31 mouse cellular contexts compared by ENCODE assay signal in genomic region chr3:28859630-28860392, GRCm38 (mm10). TPM values are rescaled to one million over a fixed set of nuclear protein-coding genes. Genes with fewer than 3 reads are reported as not detected.
A peak's percentile ranks its signal among the peaks of the same experiment; 100 is the strongest.
DNase-seq lines count a peak whose midpoint lies in the region; ATAC-seq and TF ChIP-seq lines count a peak whose summit lies in the region.
"Not testable (repeated sequence)": the region's sequence is repeated elsewhere in the genome, so short reads cannot be mapped to it uniquely, and the experiment has no call there.
"Had no signal": no experiment of that assay in that cellular context is flagged by ENCODE, and none has a peak within 500 bp of the region (broad histone marks: within the 10 kb centered on the region; RNA-seq: fewer than 3 reads in every experiment).

No protein-coding gene starts in this region.

- in situ Hi-C loops in ES-E14 (cut with MboI; ENCODE audit: low sequenced_read_pairs in 2 of 2, unreplicated experiment in 2 of 2): not testable (repeated sequence)

- not testable (repeated sequence) for H3K4me1 ChIP-seq in ES-E14 (ENCODE audit: control insufficient read depth in 2 of 2, insufficient read depth in 2 of 2, low read length in 2 of 2, poor library complexity in 1 of 2); forebrain, embryonic 12.5 days; neural tube, embryonic 11.5 days (ENCODE audit: control insufficient read depth, insufficient read depth, low read length); neural tube, embryonic 14.5 days (ENCODE audit: control insufficient read depth, insufficient read depth, low read length)

- H3K4me3 ChIP-seq in ES-E14 (ENCODE audit: insufficient read depth in 1 of 2, low read depth in 1 of 2, low read length in 2 of 2, poor library complexity in 1 of 2, severe bottlenecking in 1 of 2); forebrain, embryonic 12.5 days (replicated peaks); neural tube, embryonic 11.5 days (ENCODE audit: low read depth, low read length); neural tube, embryonic 14.5 days (ENCODE audit: low read depth, low read length): not testable (repeated sequence)

- not testable (repeated sequence) for H3K9me3 ChIP-seq in ES-E14 (ENCODE audit: control insufficient read depth, insufficient read depth, low read depth, low read length); forebrain, embryonic 12.5 days; neural tube, embryonic 11.5 days (ENCODE audit: control insufficient read depth, low read length); neural tube, embryonic 14.5 days (ENCODE audit: control insufficient read depth, low read length)

- not testable (repeated sequence) for H3K27me3 ChIP-seq in forebrain, embryonic 12.5 days; neural tube, embryonic 11.5 days (ENCODE audit: control insufficient read depth, insufficient read depth, low read length); neural tube, embryonic 14.5 days (ENCODE audit: control insufficient read depth, insufficient read depth, low read length)

- TF ChIP-seq POLR2A in brain, embryonic 14.5 days (IDR thresholded peaks at IDR 0.05; ENCODE audit: borderline replicate concordance, extremely low read depth, insufficient read depth, insufficient read length, poor library complexity, severe bottlenecking): not testable (repeated sequence)

- not testable (repeated sequence) for H3K36me3 ChIP-seq in ES-E14 (ENCODE audit: control insufficient read depth, insufficient read depth, low read length, poor library complexity, severe bottlenecking); forebrain, embryonic 12.5 days (replicated peaks); neural tube, embryonic 11.5 days (ENCODE audit: control insufficient read depth, insufficient read depth, low read length); neural tube, embryonic 14.5 days (ENCODE audit: control insufficient read depth, insufficient read depth, low read length)

- peak; percentile 65; the same call in 1 of the 2 replicates for ATAC-seq in forebrain, embryonic 12.5 days (ENCODE audit: low FRiP score)
- ATAC-seq in neural tube, embryonic 11.5 days (ENCODE audit: insufficient read depth, low FRiP score, low TSS enrichment): 0 out of 2 replicates have a peak, but pooled peaks have one; percentile 27
- peak; percentile 58 for ATAC-seq in neural tube, embryonic 14.5 days (ENCODE audit: low read depth)

- peak; percentile 31 for DNase-seq in ES-E14 (ENCODE audit: low read depth, low spot score)
- DNase-seq in brain, embryonic 14.5 days (ENCODE audit: low read depth): peak; percentile 45
- DNase-seq in cerebellum, postnatal 25 days: peak; percentile 8 to 11
- peak; percentile 57 for DNase-seq in heart, adult 11 months
- DNase-seq in left cerebral cortex, postnatal 4 days: peak; percentile 2
- DNase-seq in neural tube, embryonic 11.5 days (ENCODE audit: low spot score): not testable (repeated sequence)

- TF ChIP-seq CTCF in brain, embryonic 14.5 days (IDR thresholded peaks at IDR 0.05; ENCODE audit: borderline replicate concordance, extremely low read depth, insufficient read depth, insufficient read length): not testable (repeated sequence)

- not testable (repeated sequence) for H3K27ac ChIP-seq in ES-E14 (ENCODE audit: insufficient read depth, low read depth, low read length, poor library complexity, severe bottlenecking); forebrain, embryonic 12.5 days; neural tube, embryonic 11.5 days (ENCODE audit: low read depth, low read length); neural tube, embryonic 14.5 days (ENCODE audit: low read depth, low read length)

- H3K9ac ChIP-seq in ES-E14 (ENCODE audit: insufficient read depth, low read depth, low read length, poor library complexity, severe bottlenecking); forebrain, embryonic 12.5 days; neural tube, embryonic 11.5 days (ENCODE audit: low read length); neural tube, embryonic 14.5 days (replicated peaks; ENCODE audit: low read depth, low read length): not testable (repeated sequence)

- not testable (repeated sequence) for H3K4me2 ChIP-seq in forebrain, embryonic 12.5 days; neural tube, embryonic 11.5 days (ENCODE audit: low read depth); neural tube, embryonic 14.5 days (ENCODE audit: low read depth, low read length)

- intact Hi-C loops in left cerebral cortex, postnatal 4 days (cut with DNase I): not testable (repeated sequence)

RNA-seq across cellular contexts. Expression of gene Gm1527, which starts 32.6 kb away (rescaled TPM):
- total RNA-seq in ES-E14 (2012; rRNA removed): not detected in 2 replicates
- not detected in 2 replicates for polyA plus RNA-seq in brain, embryonic 14.5 days (2012; rRNA removed)
- not detected in 2 replicates for polyA plus RNA-seq in forebrain, embryonic 12.5 days (2016; fragmentation: Nextera tagmentation; extraction: Ambion mirVana)
- total RNA-seq in left cerebral cortex, postnatal 4 days (2021): not detected
- not detected in 2 replicates for polyA plus RNA-seq in neural tube, embryonic 11.5 days (2014; fragmentation: Nextera tagmentation; extraction: Ambion mirVana)
- not detected in 2 replicates for polyA plus RNA-seq in neural tube, embryonic 14.5 days (2014; fragmentation: Nextera tagmentation; extraction: Ambion mirVana)
- total RNA-seq: adrenal gland, postnatal 14 days; CH12.LX; forebrain, postnatal 0 days; gastrocnemius, adult 2 months; gastrocnemius, postnatal 14 days; gastrocnemius, postnatal 4 days; heart, adult 18-20 months; heart, postnatal 10 days; heart, postnatal 36 days; hindbrain, postnatal 0 days had no signal
- polyA plus RNA-seq: adrenal gland, adult 2 months; cortical plate, adult 2 months; embryonic facial prominence, embryonic 11.5 days; embryonic facial prominence, embryonic 14.5 days; forebrain, embryonic 10.5 days; forebrain, postnatal 0 days; frontal cortex, adult 2 months; heart, embryonic 12.5 days; heart, embryonic 15.5 days; hindbrain, embryonic 10.5 days; hindbrain, embryonic 13.5 days; hindbrain, postnatal 0 days; inflammation-experienced regulatory T-cells, adult 6 months; intestine, postnatal 0 days; kidney, adult 2 months had no signal

RNA-seq across cellular contexts. Expression of gene Rpl22l1, which starts 54.6 kb away (rescaled TPM):
- total RNA-seq in ES-E14 (2012; rRNA removed): 199 and 297 TPM in 2 replicates
- 131 and 141 TPM in 2 replicates for polyA plus RNA-seq in brain, embryonic 14.5 days (2012; rRNA removed)
- 359 and 367 TPM in 2 replicates for polyA plus RNA-seq in forebrain, embryonic 12.5 days (2016; fragmentation: Nextera tagmentation; extraction: Ambion mirVana)
- 100 to 1,000 TPM; 214 to 223 TPM for total RNA-seq in left cerebral cortex, postnatal 4 days (2021)
- 307 and 333 TPM in 2 replicates for polyA plus RNA-seq in neural tube, embryonic 11.5 days (2014; fragmentation: Nextera tagmentation; extraction: Ambion mirVana)
- polyA plus RNA-seq in neural tube, embryonic 14.5 days (2014; fragmentation: Nextera tagmentation; extraction: Ambion mirVana): 256 and 280 TPM in 2 replicates
